Mouse (Mus musculus) liver, embryonic 14.5 days (tissue): ENCODE results near the gene C9. TPM values are rescaled to one million over a fixed set of nuclear protein-coding genes. Genes with fewer than 3 reads are reported as not detected.

Source experiments
- ATAC-seq: fragments of 200-750 bp; cut with Nextera tagmentation; 2 replicates; pipeline ENCODE4 v1.8.0; 2017; ENCODE audit warnings: moderate number of reproducible peaks, mild to moderate bottlenecking, moderate library complexity; ENCODE audit not compliant: insufficient read depth
- DNase-seq, 3 experiments: peaks; one replicate each; pipeline ENCODE4 v3.0.0-alpha.2; 2012 to 2013; ENCODE audit warnings: low read depth in 3 of 3, low spot score in 3 of 3
- H3K27ac ChIP-seq: fragments of 300-500 bp; sonication (generic); 2 replicates; pipeline ENCODE4 v1.5.1; 2014; ENCODE audit warnings: moderate library complexity, mild to moderate bottlenecking, control low read depth, inconsistent platforms
- H3K27me3 ChIP-seq: fragments of 300-500 bp; sonication (generic); 2 replicates; pipeline ENCODE4 v1.6.1; 2014; ENCODE audit warnings: mild to moderate bottlenecking, low read length, moderate library complexity; ENCODE audit not compliant: control insufficient read depth, insufficient read depth
- H3K36me3 ChIP-seq: fragments of 300-500 bp; sonication (generic); replicated peaks from 2 replicates; pipeline ENCODE4 v1.6.1; 2014; ENCODE audit warnings: low read depth; ENCODE audit not compliant: control insufficient read depth, insufficient read depth
- H3K4me1 ChIP-seq, 2 experiments: fragments of 200-500 bp in 1 of 2; fragments of 300-500 bp in 1 of 2; sonication (generic) in 1 of 2; replicated peaks; 2 replicates each; pipeline ENCODE4 v1.6.1; 2012 to 2014; ENCODE audit warnings: antibody characterized with exemption in 1 of 2, inconsistent platforms in 1 of 2, low read length in 1 of 2; ENCODE audit not compliant: control insufficient read depth in 2 of 2, insufficient read depth in 2 of 2
- H3K4me2 ChIP-seq: fragments of 300-500 bp; sonication (generic); 2 replicates; pipeline ENCODE4 v1.6.1; 2014; ENCODE audit warnings: low read depth, mild to moderate bottlenecking, control low read depth, moderate library complexity
- H3K4me3 ChIP-seq, 2 experiments: fragments of 200-500 bp in 1 of 2; fragments of 300-500 bp in 1 of 2; sonication (generic) in 1 of 2; 2 replicates each; pipeline ENCODE4 v1.5.1; 2012 to 2014; ENCODE audit warnings: low read depth in 2 of 2, low read length in 2 of 2, mild to moderate bottlenecking in 2 of 2, control low read depth in 1 of 2, inconsistent platforms in 1 of 2, moderate library complexity in 1 of 2; ENCODE audit not compliant: insufficient read depth in 1 of 2
- H3K9ac ChIP-seq: fragments of 300-500 bp; sonication (generic); replicated peaks from 2 replicates; pipeline ENCODE4 v1.6.1; 2014; ENCODE audit warnings: mild to moderate bottlenecking, control low read depth, moderate library complexity
- H3K9me3 ChIP-seq: fragments of 300-500 bp; sonication (generic); 2 replicates; pipeline ENCODE4 v1.6.1; 2016; ENCODE audit warnings: low read length, mixed read lengths; ENCODE audit not compliant: control insufficient read depth
- CTCF ChIP-seq: IDR thresholded peaks from 2 replicates; pipeline ENCODE4 v1.5.1; 2016; ENCODE audit warnings: antibody characterized with exemption, low read depth, control low read depth
- EP300 ChIP-seq: IDR thresholded peaks from 2 replicates; pipeline ENCODE4 v1.6.1; 2016; ENCODE audit warnings: antibody characterized with exemption, low read depth
- WGBS: fragments of 180-500 bp; shearing (Covaris S2); extraction: QIAGEN DNeasy Blood & Tissue Kit; methylation state at CpG from one replicate; pipeline ENCODE4 v1.1.7; 2014; ENCODE audit not compliant: insufficient replicate concordance; 5-methylcytosine and 5-hydroxymethylcytosine counted together
- polyA plus RNA-seq, 2 experiments: library from polyadenylated mRNA; depleted of rRNA in 1 of 2; stranded (reverse) in 1 of 2; unstranded in 1 of 2; fragments of >200 nt; fragmentation: Nextera tagmentation in 1 of 2; extraction: Ambion mirVana in 1 of 2; gene quantifications; 2 replicates each; pipeline versions ENCODE4 v1.2.1 to v1.2.3; 2012 to 2014

C9 gene
- polyA plus RNA-seq, 2 experiments, result 1.3 to 2.6 TPM

DNA sequence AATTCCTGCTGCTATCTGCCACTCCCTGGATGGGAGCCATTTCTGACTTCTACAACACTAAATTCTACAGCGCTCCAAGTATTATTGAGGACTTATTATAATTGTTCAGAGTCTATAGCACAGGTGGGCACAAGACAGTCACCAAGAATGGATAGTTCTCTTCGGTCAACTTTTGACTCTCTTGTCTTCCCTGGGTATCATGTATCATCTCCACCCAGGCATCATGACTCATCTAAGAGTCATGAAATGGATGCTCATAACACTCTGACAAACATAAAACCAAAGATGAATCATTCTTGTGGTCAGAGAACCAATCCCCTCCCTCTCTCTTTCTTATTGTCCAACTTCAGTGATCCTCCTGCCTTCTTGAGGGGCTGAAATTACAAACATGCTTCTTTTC lies 47.3 kb downstream of the C9 start:
- no peak for TF ChIP-seq EP300
- TF ChIP-seq CTCF, result no peak
- Histone ChIP-seq H3K4me2 (no peak overlapping the region), H3K9me3 (no peaks in the 10 kb centered on the region), H3K27ac (no peak overlapping the region), H3K9ac (no peak overlapping the region), H3K4me1 (no peaks in the 10 kb centered on the region), H3K27me3 (no peaks in the 10 kb centered on the region), H3K4me3 (no peak overlapping the region), H3K36me3 (no peaks in the 10 kb centered on the region)
- WGBS, result 64% methylated on average over 2 of the region's 2 CpGs
- DNase-seq (no peak), ATAC-seq (no peak)

DNA sequence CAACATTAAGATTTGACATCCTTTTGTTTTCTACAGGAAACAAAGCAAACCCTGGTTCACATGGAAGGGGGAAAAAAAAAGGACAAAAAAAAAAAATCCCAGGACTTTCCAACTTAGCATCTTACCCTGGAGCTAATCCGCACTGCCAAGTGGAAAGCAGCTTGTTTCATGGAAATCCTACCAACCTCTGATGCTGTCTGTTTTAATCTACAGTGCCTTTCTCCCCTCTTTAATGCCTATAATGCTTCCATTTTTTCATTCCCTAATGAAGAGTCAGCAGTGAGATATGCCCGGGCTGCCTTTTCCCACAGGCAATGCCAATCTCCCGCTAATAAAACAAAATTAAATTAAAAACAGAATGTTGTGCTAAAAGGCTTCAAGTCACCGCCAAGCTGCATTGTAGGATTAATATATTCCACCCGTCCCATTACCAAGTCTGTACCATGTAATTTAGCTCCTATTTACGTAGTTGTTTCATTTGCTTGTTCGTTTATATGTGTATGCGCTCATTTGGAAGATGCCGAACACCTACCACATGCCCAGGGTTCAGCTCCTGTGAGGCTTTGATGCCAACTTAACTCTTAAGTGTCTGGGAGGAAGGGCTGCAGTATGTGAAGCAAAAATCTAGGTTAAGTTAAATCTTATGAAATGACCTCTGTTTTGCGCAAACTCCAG lies 53.4 kb downstream of the C9 start:
- Histone ChIP-seq H3K36me3 (no peaks in the 10 kb centered on the region), H3K4me2 (no peak overlapping the region), H3K4me3 (no peak overlapping the region), H3K9ac (no peak overlapping the region), H3K4me1 (peaks cover 0 to 2% of the 10 kb centered on the region in 2 experiments; a peak in 2 of 4 replicates), H3K27ac (no peak overlapping the region), H3K27me3 (no peaks in the 10 kb centered on the region), H3K9me3 (no peaks in the 10 kb centered on the region)
- ATAC-seq (no peak), DNase-seq (no peak)
- 74% methylated on average over 10 of the region's 10 CpGs for WGBS
- TF ChIP-seq CTCF (no peak), EP300 (no peak)

DNA sequence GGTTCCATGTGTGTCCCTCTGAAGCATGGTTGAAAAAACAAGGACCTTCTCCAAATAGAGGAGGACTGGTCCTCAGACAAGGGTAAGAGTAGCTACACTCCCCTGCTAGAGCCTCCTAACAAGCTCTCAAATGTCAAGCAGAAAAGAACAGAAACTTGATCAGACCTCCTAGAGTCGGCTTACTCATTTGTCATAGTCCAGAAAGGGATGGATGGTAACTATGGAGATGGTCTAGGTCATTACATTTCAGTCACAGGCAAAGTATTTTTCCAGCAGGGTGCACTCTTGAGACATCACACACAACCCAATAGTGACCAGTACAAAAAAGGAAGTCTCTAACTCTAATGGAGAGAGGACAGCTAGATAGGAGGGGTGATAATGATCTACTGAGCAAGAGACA lies 55.7 kb downstream of the C9 start:
- Histone ChIP-seq H3K9ac (no peak overlapping the region), H3K4me1 (peaks cover 0 to 2% of the 10 kb centered on the region in 2 experiments; a peak in 2 of 4 replicates), H3K4me2 (no peak overlapping the region), H3K9me3 (no peaks in the 10 kb centered on the region), H3K36me3 (no peaks in the 10 kb centered on the region), H3K27me3 (no peaks in the 10 kb centered on the region), H3K4me3 (no peak overlapping the region), H3K27ac (no peak overlapping the region)
- DNase-seq, result no peak
- TF ChIP-seq CTCF, result peak; percentile 52; the same call in 1 of the 2 replicates
- TF ChIP-seq EP300, result no peak
- ATAC-seq, result no peak
- WGBS, result 14% methylated on average over 1 of the region's 1 CpGs

DNA sequence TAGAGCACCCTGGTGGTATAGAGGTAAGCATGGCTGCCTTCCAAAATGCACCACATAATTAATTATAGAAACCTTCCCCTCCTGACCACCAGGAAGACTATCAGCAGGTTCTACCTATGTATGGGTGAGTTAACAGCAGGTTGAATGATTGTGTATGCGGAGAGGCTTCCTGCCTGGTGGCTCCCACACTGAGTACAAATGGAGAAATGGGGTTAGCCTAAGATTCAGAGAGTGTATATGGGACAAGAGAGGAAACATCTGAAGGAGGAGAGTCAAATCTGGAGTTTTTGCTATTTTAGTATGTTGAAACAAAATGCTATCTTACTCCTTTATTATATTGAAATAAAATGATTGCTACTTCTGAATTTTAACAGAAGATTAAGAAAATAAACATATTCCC lies 72.4 kb downstream of the C9 start:
- no peak for ATAC-seq
- DNase-seq, result no peak

DNA sequence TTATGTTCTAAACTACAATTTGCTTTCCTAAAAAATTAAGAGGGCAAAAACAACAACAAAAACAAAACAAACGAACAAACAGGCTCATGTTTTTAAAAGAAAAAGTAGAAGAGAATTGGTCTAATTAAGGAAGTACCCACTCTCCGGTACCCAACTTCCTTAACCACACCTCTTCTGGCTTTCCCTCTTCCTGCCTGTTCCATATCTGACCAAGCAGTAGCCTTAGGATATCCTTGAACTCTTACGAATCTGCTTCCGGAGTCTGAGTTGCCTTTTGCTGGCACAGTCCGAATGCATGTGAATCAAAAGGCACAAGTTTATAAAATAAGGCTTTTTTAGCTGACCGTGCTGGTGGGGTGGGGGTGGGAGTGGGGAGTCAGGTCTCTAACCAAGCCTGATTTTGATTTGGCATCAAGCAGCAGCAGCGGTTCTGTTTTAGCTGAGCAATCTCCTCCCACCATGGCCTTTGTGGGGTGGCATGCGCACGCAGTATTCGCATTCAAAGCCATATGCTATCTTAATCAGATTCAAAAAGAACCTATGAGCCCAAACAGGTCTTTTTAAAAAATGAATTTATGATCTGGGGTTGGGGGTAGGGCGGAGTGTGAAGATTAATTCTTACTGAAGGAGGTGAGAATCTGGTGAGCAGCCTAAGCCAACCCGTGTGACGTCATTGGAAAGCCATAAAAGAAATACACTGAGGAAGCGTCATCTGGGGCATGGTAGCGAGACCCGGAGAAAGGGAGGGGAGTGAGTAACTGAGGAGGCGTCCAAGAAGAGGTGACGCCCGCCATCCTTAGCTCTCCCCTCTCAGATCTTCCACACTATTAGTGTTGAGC lies 74.5 kb downstream of the C9 start:
- peak overlapping the region; percentile 1 to 29; a peak in 2 of 4 replicates for H3K4me3 ChIP-seq
- 31% methylated on average over 19 of the region's 19 CpGs for WGBS
- TF ChIP-seq EP300 (no peak), CTCF (no peak)
- peaks cover 30 to 32% of the 10 kb centered on the region in 2 experiments for H3K4me1 ChIP-seq
- H3K9ac ChIP-seq, result no peak overlapping the region
- H3K27ac ChIP-seq, result peak overlapping the region; percentile 54
- H3K9me3 ChIP-seq, result no peaks in the 10 kb centered on the region
- DNase-seq (no peak), ATAC-seq (no peak)
- H3K36me3 ChIP-seq, result no peaks in the 10 kb centered on the region
- no peaks in the 10 kb centered on the region for H3K27me3 ChIP-seq
- peak overlapping the region; percentile 61 for H3K4me2 ChIP-seq

More for the DNA sequence above, 72.4 kb downstream of the C9 start:
- Histone ChIP-seq H3K4me3 (no peak overlapping the region), H3K36me3 (no peaks in the 10 kb centered on the region), H3K9me3 (no peaks in the 10 kb centered on the region), H3K9ac (no peak overlapping the region), H3K27me3 (no peaks in the 10 kb centered on the region), H3K4me1 (peaks cover 23 to 26% of the 10 kb centered on the region in 2 experiments), H3K27ac (no peak overlapping the region), H3K4me2 (no peak overlapping the region)
- TF ChIP-seq CTCF (no peak), EP300 (no peak)
- 69% methylated on average over 1 of the region's 1 CpGs for WGBS
